Mouse (Mus musculus) lung, adult 18-20 months (tissue): ENCODE measurements around the gene Spata25.
"Not testable (repeated sequence)": the region's sequence is repeated elsewhere in the genome, so short reads cannot be mapped to it uniquely, and the experiment has no call there.

Experiments
- DNase-seq, 2 experiments: peaks; one replicate each; pipeline ENCODE4 v3.0.0; 2022; ENCODE audit warnings: mixed read lengths in 2 of 2

The Spata25 gene

DNA sequence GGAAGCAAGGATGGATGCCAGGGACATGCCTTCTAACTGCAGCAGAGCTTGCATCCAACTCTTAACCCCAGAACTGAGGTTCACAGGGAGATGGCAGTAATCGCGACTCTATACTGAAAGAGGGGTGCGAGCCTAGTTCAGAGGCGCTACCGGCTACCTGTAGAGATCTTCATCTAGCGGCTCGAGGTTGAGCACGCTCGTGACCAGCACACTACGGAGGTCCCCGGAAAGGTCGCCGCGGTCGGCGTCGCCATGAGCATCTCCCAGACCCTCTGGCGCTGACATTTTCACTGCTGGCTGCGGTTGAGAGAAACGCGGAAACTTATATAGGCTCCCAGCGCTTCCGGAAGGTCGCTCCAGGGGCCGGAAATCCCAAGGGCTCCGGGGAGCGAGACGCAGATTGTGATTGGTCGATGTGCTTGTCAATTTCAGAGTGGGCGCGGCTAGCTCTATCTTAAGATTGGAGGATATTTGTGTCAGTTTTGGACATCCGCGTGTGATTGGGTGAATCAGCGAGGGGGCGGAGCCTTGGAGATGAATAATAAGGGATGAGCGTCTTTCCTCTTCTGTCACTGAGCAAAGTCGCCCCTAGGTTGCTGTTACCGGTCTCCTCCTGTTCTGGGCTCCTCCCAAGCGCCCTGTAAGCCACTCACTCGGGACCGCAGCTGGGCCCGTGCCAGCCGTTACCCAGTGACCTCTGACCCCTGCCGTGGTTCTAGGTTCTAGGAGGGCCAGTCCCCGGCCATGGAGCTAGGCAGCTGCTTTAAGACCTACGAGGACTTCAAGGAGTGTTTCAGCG lies 23.6 kb downstream of the Spata25 start, which contains the start of the genes Acot8 and Zswim3:
Gene Acot8 (minus strand): TSS at position 350 of the 799 bp plus-strand sequence.
Gene Zswim3 (plus strand): TSS at position 566 of the 799 bp plus-strand sequence.
- DNase-seq, result peak; percentile 98 to 99

DNA sequence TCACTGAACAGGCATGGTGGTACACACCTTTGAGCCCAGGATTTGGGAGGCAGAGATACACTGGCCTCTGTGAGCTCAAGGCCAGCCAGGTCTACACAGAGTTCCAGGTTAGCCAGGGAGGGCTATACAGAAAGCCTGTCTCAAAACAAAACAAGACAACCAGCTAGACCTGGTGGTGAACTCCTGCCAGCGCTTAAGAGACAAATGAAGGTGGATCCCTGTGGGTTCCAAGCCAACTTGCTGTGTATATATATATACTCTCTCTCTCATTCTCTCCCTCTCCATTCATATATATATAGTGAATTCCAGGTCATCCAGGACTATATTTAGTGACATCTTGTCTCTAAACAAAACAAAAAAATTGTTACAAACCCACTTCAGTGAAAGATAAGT lies 24.4 kb downstream of the Spata25 start:
- no peak for DNase-seq

DNA sequence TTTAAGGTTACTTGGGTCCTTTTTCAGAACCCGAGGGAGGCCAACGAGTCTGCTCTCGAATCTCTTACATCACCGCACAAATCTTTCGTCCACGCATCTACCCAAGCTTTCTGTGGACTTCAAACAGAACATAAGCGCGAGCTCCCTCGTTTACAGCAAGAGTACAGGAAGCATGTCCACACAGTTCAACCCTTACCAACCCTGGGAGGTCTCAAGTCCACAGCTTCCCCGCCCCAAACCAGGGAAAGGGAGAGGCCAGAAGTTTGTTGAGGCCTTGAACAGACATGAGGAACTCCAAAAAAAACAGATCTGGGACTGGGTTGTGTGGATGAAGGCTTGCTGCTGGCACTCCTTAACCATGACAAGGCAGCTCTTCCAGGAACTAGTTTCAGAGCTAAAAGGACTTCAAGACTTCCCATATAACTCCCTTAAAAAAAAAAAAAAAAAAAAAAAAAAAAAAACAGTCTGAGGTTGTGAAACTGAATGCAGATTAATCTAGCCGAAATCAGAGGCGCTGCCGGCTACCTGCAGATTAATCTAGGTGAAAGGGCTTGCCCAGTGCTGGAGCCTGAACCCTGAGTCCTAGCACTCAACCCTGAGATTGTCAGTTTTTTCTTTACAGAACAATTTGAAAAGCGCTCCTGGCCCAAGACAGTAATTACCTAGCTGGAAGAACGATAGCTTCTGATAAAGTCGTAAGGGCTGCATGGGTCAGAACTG lies 25.0 kb downstream of the Spata25 start:
- DNase-seq, result no peak

DNA sequence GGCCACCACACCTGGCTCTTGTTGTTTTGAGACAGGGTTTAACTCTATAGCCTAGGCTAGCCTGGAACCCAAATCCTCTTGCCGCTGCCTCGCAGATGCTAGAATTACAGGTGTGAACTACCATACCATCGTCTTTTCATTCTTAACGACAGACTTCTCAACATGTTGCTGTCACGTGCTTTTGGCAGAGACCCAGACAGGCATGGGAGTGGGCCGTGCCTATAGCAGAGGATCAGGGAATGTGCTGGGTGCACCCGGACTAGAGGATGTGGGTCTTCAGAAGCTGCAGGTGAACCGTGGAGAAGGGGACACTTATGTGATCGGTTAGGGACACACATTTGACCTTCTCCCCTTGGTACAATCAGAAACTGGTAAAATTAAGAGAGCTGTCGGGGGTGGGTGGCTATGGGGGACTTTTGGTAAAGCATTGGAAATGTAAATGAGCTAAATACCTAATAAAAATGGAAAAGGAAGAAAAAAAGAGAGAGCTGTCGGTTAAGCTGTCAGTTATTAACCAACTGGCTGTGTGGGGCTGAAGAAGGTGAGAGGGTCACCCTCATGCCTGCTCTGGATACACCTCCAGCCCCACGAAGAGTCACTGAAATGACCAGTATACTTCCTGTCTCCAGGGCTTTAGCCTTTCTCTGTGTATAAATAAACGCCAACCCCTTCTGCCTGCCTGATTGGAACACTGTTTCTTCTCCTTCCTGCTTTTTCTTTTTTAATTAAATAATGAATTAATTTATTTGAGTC lies 27.9 kb downstream of the Spata25 start:
- DNase-seq, result no peak

DNA sequence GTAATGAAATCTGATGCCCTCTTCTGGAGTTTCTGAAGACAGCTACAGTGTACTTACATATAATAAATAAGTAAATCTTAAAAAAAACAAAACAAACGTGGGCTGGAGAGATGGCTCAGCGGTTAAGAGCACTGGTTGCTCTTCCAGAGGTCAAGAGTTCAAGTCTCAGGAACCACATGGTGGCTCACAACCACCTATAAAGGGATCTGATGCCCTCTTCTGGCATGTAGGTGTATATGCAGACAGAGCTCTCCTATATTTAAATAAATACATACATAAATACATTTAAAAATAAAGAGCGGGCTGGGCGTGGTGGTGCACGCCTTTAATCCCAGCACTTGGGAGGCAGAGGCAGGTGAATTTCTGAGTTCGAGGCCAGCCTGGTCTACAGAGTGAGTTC lies 29.8 kb downstream of the Spata25 start:
- not testable (repeated sequence) for DNase-seq

DNA sequence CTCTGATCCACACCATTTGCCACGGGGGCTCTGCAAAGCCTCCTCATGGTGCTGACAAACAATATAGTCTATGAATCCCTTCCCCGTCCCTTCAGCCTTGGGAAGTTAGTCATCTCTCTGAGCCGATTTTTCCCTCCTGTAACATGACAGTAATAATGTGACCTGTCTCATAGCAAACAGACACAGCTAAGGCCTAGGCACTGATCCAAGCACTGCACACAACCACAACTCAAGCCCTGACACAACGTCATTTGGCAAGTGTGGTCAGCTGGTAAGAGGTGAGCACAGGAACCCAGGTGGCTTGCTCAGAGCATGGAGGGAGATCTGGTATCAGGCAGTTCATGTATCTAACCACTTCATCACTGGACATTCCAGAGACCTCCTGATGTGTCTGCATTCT lies 32.5 kb downstream of the Spata25 start:
- no peak for DNase-seq

DNA sequence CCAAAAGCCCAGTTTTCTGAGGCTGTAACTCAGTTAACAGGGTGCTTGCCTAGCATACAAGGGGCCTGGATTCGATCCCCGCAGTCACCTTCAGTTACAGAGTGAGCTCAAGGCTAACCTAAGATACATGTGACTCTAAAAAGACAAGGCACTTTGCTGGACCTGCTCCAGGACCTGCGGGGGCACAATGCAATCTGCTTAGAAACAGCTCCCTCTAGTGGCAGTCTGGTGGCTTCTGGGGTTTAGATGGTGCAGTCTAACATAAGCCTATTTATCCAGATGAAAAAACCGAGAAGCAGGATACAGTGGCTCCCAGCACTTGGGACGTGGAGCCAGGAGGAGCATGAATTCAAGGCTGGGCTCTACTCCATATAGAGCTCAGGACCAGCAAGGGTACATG lies 34.0 kb downstream of the Spata25 start:
- peak; percentile 81 to 89 for DNase-seq

DNA sequence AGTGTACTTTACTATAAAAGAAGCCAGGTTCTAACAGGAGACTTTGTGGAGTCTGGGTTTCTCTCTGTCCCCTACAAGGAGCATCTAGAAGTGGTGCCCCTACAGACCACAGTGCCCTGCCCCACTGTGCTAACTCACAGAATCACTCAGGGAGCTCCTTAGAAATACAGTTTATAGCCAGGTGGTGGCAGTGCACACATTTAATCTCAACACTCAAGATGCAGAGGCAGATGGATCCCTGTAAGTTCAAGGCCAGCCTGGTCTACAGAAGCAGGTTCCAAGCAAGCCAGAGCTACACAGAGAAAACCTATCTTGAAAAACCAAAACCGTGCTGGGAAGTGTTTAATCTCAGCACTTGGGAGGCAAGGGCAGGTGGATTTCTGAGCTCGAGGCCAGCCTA lies 34.6 kb downstream of the Spata25 start:
- no peak for DNase-seq

DNA sequence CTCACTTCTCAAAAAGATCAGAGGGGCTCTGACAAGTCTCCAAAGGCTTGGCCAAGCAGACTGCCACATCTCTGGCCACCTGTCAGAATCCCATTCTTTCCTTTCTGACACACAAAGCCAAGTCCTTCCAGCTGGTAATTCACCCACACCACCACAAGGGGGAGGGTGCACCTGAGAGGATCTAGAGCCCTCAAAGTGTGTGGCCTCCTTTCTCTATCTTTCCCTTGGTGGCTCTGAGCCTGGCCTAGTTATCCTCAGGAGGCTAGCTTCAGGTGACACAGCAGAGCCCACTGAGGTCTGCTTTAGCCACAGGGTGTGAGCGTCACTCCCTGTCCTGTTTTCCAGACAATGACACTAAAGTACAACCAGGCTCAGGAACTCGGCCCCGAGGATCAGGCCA lies 35.1 kb downstream of the Spata25 start:
- DNase-seq, result peak; percentile 53 to 65

DNA sequence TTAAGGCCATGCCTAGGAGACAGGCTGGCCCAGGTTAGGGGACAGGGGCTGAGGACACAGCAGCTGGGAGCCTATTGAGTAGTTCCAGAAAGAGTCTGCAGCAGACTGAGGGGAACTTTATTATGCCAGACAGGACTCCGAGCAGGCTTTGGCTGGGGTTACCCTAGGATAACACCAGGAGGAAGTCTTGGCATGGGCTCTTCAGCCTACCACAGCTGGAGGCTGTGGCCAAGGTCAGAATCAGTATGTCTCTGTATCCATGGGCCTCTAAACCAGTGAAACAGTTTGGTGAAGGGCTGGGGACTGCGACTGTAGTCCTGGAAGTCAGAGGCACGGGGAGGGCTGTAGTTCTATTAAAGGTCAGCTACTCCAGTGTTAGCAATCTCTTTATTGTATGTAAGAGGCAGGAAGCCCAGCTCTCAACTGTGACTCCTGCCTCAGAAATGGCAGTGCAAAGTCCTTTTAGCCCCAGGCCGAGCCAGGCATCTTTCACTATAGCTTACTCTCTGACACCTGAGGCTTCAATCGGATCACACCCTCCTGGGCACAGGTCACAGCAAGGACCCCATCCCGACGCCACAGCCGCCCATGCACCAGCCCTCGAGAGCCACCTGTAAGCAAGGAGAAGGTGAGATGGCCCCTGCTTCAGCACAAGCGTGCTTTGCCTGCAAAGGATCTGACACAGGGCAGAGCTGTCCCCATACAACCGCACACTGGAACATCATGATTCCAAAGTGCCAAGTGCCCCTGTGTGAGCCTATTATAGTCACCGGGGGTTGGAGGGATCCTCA lies 35.7 kb downstream of the Spata25 start:
- no peak for DNase-seq

DNA sequence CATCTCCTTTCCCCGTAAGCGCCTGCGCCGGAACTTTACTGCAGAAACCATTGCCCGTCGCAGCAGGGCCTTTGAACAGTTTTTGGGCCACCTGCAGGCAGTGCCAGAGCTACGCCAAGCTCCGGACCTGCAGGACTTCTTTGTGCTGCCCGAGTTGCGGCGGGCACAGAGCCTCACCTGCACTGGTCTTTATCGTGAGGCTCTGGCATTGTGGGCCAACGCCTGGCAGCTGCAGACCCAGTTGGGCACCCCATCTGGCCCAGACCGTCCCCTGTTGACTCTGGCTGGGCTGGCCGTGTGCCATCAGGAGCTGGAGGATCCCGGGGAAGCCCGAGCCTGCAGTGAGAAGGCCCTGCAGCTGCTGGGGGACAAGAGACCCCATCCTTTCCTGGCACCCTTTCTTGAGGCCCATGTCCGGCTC lies 36.5 kb downstream of the Spata25 start:
- no peak for DNase-seq

DNA sequence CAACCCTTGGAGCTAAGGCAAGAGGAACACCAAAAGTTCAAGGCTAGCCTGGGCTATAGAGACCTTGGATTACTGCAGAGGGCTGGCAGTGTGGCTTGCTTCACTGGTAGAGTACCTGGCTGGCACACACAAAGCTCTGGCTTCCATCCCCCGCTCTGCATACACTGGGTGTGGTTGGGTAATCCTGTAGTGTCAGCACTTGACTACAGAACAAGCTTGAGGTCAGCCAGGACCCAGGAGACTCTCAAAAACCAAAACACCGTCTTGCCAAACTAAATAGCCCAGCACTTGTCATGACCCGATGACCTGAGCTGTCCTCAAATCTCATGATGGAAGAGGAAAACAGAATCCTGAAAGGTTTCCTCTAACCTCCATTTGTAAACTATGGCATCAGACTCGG lies 37.9 kb downstream of the Spata25 start:
- peak; percentile 84 to 90 for DNase-seq

DNA sequence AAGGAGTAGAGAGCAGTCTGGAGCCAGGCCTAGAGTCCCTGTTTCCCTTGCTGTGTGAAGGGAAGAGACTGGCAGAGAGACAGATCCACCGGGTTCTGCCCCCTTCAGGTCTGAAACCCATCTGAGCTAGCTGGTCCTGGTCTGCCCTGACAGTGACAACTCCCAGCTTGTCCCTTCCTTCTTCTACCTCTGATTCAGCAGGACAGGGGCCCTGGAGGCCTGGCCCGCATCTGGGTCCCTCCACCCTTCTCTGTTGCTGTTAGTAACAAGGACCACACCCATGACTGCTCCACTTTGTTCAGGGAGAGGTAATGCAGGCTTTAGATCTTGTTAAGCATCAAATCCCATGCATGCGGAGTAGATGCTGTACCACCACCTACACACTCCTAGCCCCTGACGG lies 39.9 kb downstream of the Spata25 start:
- DNase-seq, result no peak

DNA sequence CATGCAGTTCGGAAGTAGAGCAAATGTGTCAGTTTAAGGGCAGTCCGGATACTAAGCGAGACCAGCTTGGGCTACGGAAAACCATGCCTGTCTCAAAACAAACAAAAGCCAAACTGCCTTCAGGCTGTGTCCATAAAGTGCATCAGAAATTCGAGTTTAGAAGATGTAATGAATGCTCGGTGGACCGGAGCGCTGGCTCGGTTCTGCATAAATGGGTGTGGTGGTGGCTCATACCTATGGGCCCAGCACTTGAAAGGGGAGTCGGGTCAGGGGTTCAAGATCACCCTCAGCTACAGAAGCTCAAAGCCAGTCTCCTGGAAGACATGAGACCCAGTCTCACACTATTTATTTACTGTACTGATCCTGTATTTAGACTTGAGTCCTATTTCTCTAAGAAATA lies 40.6 kb downstream of the Spata25 start:
- DNase-seq, result no peak

DNA sequence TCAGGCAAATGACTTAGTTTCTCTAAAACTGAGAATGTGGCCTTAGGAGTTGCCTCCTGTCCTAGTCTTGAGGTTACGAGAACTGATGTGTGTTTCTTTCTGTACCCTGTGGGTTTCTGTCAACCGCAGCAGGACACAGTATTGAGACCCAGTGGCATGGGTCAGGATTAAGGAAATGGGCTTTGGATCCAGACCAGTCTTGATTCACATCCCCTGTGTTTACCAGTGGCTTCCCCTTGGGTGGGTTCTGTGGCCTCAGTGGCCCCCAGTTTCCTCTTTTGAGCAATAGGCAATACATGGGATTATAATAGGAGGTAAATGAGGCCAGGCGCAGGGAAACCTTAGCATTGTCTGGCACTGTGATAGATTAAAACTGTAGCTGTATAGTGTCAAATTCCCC lies 41.3 kb downstream of the Spata25 start:
- peak in 1 of 2 experiments; percentile 41 for DNase-seq

DNA sequence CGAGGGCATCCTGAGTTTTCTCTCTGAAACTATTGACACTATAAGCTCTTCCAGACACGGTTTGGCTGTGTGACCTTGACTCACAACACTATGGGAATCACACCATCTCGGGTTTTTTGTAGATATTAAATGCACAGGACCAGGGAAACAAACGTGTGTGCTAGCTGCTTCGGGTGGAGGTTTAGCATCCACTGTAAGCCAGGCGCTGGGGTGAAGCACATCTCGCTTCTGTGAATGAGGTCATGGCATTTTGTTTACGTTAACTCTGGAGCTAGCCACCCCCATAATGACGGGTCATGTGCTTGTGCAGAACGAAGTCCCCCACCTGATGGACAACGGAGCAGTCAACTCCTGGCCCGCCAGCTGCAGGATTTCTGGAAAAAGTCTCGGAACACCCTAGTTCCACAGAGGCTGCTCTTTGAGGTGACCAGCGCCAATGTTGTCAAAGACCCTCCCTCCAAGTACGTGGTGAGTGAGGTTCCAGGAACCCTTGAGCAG lies 41.9 kb downstream of the Spata25 start:
- peak; percentile 42 to 56 for DNase-seq

DNA sequence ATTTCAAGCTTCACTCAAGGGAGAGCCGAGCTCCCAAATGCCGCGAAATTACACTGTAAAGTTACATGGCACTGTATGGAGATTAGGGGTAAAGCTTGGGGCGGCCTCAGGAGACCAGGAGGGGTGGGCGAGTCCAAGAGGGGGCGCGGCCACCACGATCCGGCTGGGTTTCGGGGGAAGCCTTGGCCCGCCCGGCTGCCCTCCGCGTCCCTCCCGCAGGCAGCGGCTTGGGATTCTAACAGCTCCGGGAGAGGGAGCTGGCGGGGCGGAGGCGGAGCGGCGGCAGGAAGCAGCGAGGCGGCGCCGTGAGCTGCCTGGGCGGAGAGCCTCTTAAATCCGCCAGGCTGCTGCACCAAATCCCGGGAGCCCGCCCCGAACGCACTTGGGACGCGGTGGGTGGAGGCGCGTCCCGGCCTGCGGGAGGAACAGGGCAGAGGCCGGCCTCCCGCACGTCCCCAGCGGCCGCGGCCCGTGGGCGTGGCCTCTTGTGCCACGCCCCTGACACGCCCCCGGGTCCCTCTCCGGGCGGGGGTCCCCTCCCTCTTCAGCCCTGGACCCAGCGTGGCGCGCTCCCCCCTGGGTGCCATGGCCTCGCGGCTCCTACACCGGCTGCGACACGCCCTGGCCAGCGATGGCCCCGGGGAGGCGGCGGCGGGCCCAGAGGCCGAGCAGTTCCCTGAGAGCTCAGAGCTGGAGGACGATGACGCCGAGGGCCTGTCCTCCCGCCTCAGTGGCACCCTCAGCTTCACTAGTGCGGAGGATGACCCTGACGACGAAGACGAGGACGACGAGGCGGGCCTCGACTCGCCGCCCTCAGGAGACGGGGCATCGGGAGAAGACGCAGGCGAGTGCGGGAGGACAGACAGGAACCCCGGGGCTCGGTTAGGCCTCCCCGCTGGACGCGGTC lies 42.6 kb downstream of the Spata25 start, which contains the start of gene Snx21:
Gene Snx21 (plus strand): TSS at position 343 of the 907 bp plus-strand sequence.
- peak; percentile 96 to 97 for DNase-seq

DNA sequence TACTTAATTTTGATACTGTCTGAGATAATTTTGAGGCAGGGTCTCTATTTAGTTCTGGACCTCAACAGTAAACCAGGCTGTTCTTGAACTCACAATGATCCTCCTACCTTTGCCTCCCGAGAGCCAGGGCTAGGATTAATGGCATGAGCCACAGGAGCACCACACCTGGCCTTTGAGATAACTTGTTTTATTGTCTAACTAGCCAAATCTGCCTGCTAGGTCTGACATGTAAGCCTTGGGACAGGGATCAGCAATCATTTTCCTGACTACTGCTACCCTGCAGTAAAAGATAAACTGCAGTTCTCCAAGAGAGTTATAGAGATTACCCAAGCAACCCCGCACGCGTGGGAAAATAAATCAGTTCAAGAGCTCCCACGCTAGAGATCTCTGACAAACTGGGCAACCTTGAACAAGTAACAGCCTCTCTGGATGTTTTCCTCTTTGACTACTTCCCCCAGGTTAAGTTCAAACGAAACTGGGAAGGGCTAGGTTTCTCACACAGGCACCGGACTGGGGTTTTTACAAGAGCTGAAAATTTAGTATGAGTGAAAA lies 43.4 kb downstream of the Spata25 start:
- no peak for DNase-seq

DNA sequence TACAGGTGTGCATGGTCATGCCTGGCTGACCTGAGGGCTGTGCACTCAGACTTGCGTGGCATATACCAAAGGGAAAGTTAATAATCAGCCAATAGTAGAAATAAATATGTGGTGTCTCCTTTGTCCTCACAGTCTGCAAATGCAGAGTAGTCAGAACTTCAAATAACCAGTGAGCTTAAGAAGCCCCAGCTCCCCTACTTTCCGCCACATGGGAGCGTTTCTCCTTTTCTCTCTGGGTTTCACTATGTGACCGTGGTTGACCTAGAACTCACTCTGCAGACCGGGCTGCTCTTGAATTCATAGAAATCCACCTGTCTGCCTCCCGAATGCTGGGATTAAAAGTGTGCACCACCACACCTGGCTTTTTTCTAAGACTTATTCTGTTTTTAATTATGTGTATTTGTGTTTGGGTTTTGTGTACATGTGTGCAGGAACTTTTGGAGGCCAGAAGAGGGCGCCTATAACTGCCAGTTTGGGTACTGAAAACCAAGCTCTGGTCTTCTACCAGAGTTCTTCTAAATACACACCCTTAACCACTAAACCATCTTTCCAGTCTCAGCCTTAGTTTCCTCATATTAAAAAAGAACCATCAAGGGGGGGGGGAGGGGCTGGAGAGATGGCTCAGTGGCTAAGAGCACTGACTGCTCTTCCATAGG lies 44.3 kb downstream of the Spata25 start:
- no peak for DNase-seq

DNA sequence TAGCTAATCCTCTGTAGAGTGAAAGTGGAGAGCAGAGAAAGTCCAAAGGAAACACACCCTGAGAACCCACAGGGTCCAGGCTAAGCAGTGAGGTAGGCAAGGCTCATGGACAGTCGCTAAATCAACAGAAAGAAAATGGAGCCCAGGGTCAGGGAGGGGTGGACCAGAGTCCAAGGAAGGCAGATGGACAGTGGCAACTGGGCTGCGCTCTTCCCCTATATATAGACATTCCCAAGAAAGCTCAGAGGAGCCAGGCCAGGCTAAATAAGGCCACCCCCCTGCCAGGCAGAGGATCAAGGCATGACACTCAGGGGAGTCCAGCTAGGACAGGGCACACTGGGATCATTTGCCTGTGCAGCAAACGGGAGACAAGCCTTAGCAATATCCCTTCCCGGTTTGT lies 46.5 kb downstream of the Spata25 start:
- no peak for DNase-seq
